Mouse (Mus musculus): ENCODE results near the gene Ahnak2.

- TF ChIP-seq MYOD1 (IDR thresholded peaks at IDR 0.05; ENCODE audit: control insufficient read depth in 1 of 3, insufficient read length in 2 of 3, low read depth in 2 of 3) (no peak), POLR2A (IDR thresholded peaks at IDR 0.05; ENCODE audit: insufficient read length, low read depth) (no peak), USF1 (IDR thresholded peaks at IDR 0.05; ENCODE audit: low read depth) (no peak), TCF12 (IDR thresholded peaks at IDR 0.05; ENCODE audit: insufficient read depth, poor library complexity, severe bottlenecking) (no peak), MYOG (IDR thresholded peaks at IDR 0.05; ENCODE audit: control insufficient read depth in 1 of 3, insufficient read depth in 1 of 3, insufficient read length in 2 of 3, low read depth in 2 of 3) (no peak), POLR2AphosphoS2 (IDR thresholded peaks at IDR 0.05; ENCODE audit: insufficient read length, low read depth) (no peak), E2F4 (IDR thresholded peaks at IDR 0.05; ENCODE audit: insufficient read depth) (no peak), MAX (IDR thresholded peaks at IDR 0.05; ENCODE audit: low read depth) (no peak), TCF3 (IDR thresholded peaks at IDR 0.05; ENCODE audit: insufficient read length, low read depth) (no peak), CEBPB (IDR thresholded peaks at IDR 0.05; ENCODE audit: insufficient read depth, poor library complexity, severe bottlenecking) (no peak), SRF (IDR thresholded peaks at IDR 0.05; ENCODE audit: control insufficient read depth, insufficient read length, low read depth) (no peak), REST (IDR thresholded peaks at IDR 0.05; ENCODE audit: insufficient read depth, insufficient read length) (no peak)
These were observed 46.6 kb downstream of the Ahnak2 start for GRCm38 (mm10) chr12:112755900-112756299.
